Mouse (Mus musculus) bone marrow, adult 2 months (tissue): ENCODE measurements around the gene Rhoh.

Source experiments
- CTCF ChIP-seq: fragments of 200-500 bp; IDR thresholded peaks from 2 replicates; pipeline ENCODE4 v1.5.1; 2011; ENCODE audit warnings: low read length, control low read depth; ENCODE audit not compliant: control insufficient read depth, insufficient read depth
- POLR2A ChIP-seq: fragments of 200-500 bp; IDR thresholded peaks from 2 replicates; pipeline ENCODE4 v1.6.1; 2011; ENCODE audit warnings: low read depth, mild to moderate bottlenecking, control low read depth, low read length, borderline replicate concordance; ENCODE audit not compliant: control insufficient read depth

DNA sequence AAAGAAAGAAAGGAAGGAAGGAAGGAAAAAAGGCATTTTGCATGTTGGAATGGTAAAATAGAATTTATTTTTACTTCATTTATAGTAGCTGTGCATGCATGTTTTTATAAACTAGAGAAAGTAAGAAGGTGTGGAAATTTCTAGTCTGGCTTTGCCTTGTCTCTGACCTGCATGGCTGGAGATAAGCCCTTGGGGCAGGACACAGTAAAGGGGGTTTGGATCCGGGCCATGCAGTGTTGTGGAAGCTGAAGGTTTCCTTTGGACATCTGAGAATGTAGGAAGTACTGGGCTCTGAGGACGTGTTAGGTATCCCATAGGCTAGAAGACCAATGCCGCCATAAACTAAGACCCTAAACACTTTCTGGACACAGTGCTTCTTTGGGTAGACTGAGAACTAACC, 7.4 kb downstream of the Rhoh start:
- no peak for TF ChIP-seq CTCF
- no peak for TF ChIP-seq POLR2A
